Mouse (Mus musculus): Measurements from ENCODE around the gene Acly. TPM values are rescaled to one million over a fixed set of nuclear protein-coding genes. Genes with fewer than 3 reads are reported as not detected.

The Acly gene
- polyA plus RNA-seq, 1 experiment from 2014 or later: 377 TPM

DNA sequence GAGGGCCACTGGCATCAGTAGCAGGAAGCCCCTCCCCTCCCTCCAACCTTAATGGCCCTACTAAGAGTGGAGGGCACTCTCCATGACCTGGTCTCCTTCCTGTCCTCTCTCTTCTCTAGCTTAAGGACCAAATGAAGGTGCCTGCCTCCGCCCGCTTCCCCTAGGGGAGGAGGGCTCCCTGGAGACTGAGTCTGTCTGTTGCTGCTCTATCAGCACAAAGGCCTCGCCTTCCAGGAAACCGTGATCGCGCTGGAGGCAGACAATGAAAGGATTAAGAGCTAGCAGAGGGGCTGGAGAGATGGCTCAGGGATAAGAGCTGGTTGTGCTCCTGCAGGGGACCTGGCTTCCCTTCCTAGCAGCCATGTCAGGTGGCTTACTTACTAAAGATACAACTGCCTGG, 26.5 kb downstream of the Acly start:
- no peak for ATAC-seq (ENCODE audit: low FRiP score, low read depth)
- Histone ChIP-seq H3K27me3 (replicated peaks) (no peaks in the 10 kb centered on the region), H3K9me3 (no peaks in the 10 kb centered on the region), H3K4me1 (no peaks in the 10 kb centered on the region), H3K9ac (no peak overlapping the region), H3K27ac (no peak overlapping the region), H3K4me3 (no peak overlapping the region), H3K4me2 (replicated peaks) (no peak overlapping the region), H3K36me3 (peaks cover 96% of the 10 kb centered on the region)
- 49% methylated on average over 6 of the region's 6 CpGs for WGBS

DNA sequence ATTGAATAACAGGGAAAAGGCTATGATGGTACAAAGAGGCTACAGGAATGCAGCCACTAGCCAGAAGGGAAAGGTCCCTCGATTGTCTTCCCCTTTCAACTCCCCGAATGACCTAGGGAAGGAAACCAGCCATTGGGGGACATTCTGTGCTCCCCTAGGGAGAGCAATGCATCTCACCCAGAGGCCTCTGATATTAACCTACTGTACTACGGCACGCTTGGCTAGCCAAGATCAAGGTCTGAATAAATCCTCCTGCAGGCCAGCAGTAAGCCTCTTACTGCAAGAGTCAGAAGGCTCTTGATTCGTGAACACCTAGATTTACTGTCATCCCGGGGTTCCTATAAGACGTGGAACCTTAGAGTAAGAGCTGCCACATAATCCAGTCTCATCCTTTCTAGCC, 27.1 kb downstream of the Acly start:
- Histone ChIP-seq H3K27me3 (replicated peaks) (no peaks in the 10 kb centered on the region), H3K9me3 (no peaks in the 10 kb centered on the region), H3K27ac (no peak overlapping the region), H3K4me3 (no peak overlapping the region), H3K4me1 (no peaks in the 10 kb centered on the region), H3K4me2 (replicated peaks) (no peak overlapping the region), H3K36me3 (peaks cover 96% of the 10 kb centered on the region), H3K9ac (no peak overlapping the region)
- WGBS: 82% methylated on average over 7 of the region's 7 CpGs
- no peak for ATAC-seq (ENCODE audit: low FRiP score, low read depth)

- Histone ChIP-seq H3K27ac (no peak overlapping the region), H3K9ac (no peak overlapping the region), H3K27me3 (replicated peaks) (no peaks in the 10 kb centered on the region), H3K4me3 (no peak overlapping the region), H3K4me2 (replicated peaks) (no peak overlapping the region), H3K9me3 (no peaks in the 10 kb centered on the region), H3K36me3 (peaks cover 96% of the 10 kb centered on the region), H3K4me1 (no peaks in the 10 kb centered on the region)
- ATAC-seq (ENCODE audit: low FRiP score, low read depth): no peak
- 89% methylated on average over 3 of the region's 3 CpGs for WGBS
Observed at GRCm38 (mm10) chr11:100500241-100500640, 27.6 kb downstream of the Acly start.

DNA sequence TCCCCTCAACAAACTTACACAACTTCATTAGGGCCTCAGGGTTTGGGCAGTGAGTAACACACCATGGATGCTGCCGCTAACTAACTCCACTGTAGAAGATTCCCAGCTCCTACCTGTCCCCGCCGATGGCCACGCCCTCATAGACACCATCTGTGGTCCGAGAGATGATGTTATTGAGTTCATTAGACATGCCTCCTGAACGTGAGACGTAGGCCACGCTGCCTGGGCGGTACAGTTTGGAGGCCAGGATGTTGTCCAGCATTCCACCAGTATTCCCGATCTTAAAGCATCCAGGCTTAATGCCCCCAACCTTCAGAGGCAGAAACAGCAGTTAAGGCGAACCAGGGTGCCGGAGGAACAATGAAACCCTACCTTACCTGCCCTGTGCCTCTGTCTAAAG, 34.0 kb downstream of the Acly start:
- 94% methylated on average over 12 of the region's 12 CpGs for WGBS
- H3K4me3 ChIP-seq: no peak overlapping the region
- H3K27ac ChIP-seq: no peak overlapping the region
- no peak for ATAC-seq (ENCODE audit: low FRiP score, low read depth)
- H3K4me1 ChIP-seq: no peaks in the 10 kb centered on the region
- no peak overlapping the region for H3K4me2 ChIP-seq (replicated peaks)
- H3K9me3 ChIP-seq: no peaks in the 10 kb centered on the region
- no peak overlapping the region for H3K9ac ChIP-seq
- H3K36me3 ChIP-seq: peaks cover 96% of the 10 kb centered on the region
- no peaks in the 10 kb centered on the region for H3K27me3 ChIP-seq (replicated peaks)

DNA sequence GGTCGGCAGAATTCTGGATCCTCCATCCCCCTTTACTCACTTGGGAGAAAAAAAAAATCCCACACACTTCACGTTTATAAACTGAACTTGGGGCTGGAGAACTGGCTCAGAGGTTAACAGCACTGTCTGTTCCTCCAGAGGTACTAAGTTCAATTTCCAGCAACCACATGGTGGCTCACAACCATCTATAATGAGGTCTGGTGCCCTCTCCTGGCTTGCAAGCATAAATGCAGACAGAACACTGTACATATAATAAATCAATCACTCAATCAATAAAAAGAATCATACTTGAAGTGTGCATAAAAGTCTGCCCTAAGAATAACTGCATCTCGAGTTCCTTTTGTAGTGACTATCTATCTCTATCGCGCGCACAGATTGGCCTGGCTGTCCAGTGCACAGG, 36.8 kb downstream of the Acly start:
- WGBS: 91% methylated on average over 6 of the region's 6 CpGs
- Histone ChIP-seq H3K27ac (no peak overlapping the region), H3K4me3 (no peak overlapping the region), H3K9me3 (no peaks in the 10 kb centered on the region), H3K36me3 (peaks cover 95% of the 10 kb centered on the region), H3K4me2 (replicated peaks) (no peak overlapping the region), H3K4me1 (no peaks in the 10 kb centered on the region), H3K9ac (no peak overlapping the region), H3K27me3 (replicated peaks) (no peaks in the 10 kb centered on the region)
- ATAC-seq (ENCODE audit: low FRiP score, low read depth): no peak

DNA sequence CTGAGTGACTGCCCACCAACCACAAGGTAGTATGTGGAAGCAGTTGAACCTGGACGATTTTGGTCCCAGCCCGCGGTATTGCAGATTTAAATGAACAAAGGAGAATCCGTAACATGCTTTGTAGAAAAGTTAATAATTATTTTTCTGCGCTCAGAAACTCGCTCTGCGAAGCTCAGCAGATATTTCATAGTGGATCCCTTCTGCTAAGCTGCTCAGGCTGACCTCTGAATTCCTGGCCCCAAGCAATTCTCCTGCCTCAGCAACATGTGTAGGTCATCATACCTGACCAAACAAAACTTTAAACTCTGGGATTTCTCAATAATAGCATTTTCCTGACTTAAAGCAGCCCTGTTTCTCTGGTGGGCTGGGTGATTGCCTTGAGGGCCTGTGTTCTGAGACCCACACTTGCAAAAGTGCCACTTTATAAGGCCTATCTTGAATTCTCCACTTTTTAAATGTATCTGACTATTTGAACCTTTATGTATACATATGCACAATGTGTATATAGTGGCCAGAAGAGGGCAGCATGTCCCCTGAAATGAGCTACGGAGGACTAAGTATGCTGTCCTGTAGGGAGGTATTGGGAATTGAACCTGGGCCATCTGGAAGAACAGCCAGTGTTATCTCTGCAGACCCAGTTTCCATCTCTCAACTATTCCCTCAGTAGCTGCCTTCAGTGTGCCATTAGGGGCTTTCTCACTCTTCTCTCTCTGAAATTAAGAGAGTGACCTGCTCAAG, 41.8 kb downstream of the Acly start:
- Histone ChIP-seq H3K9ac (no peak overlapping the region), H3K36me3 (peaks cover 99% of the 10 kb centered on the region), H3K4me2 (replicated peaks) (no peak overlapping the region), H3K27ac (no peak overlapping the region), H3K4me3 (no peak overlapping the region), H3K9me3 (no peaks in the 10 kb centered on the region), H3K27me3 (replicated peaks) (no peaks in the 10 kb centered on the region), H3K4me1 (no peaks in the 10 kb centered on the region)
- 88% methylated on average over 8 of the region's 8 CpGs for WGBS
- ATAC-seq (ENCODE audit: low FRiP score, low read depth): no peak

DNA sequence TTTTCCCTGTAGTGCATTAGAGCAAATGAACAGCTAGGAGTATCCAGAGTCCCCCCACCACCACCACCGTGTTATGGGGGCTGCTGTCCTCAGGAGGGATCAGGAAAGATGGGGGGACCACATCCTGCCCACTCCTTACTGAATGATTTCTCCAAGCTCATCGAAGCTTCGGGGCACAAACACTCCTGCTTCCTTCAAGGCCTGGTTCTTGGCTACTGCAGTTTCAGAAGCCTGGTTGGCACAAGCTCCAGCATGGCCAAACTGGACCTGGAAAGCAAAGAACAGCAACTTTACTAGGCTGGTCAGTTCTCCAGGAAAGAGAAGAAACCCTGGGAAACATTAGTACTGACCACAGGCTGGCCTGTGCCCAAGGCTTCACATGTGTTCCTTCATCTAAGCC, 43.3 kb downstream of the Acly start:
- Histone ChIP-seq H3K27ac (no peak overlapping the region), H3K9ac (no peak overlapping the region), H3K4me1 (no peaks in the 10 kb centered on the region), H3K36me3 (peaks cover 99% of the 10 kb centered on the region), H3K9me3 (no peaks in the 10 kb centered on the region), H3K4me3 (no peak overlapping the region), H3K4me2 (replicated peaks) (no peak overlapping the region), H3K27me3 (replicated peaks) (no peaks in the 10 kb centered on the region)
- no peak for ATAC-seq (ENCODE audit: low FRiP score, low read depth)
- WGBS: 94% methylated on average over 3 of the region's 3 CpGs

DNA sequence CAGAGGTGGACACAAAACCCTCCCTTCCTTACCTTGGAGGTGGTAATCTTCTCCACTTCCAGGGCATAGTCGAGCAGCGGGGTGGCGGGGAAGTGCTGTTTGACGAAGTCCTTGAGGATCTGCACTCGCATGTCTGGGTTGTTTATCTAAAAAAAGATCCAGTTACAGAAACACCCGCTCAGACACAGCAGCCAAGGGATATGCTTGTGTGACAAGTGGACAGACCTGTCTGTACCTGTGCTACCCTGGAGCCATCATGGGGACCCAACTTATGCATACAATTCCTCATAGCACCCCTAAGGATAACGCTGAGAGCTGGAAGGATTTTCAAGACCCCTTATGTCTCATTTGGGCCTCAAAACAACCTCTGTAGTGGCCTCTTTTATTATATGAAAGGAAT, 48.6 kb downstream of the Acly start:
- Histone ChIP-seq H3K27me3 (replicated peaks) (no peaks in the 10 kb centered on the region), H3K4me2 (replicated peaks) (no peak overlapping the region), H3K4me1 (no peaks in the 10 kb centered on the region), H3K4me3 (no peak overlapping the region), H3K9ac (no peak overlapping the region), H3K9me3 (no peaks in the 10 kb centered on the region), H3K36me3 (peaks cover 84% of the 10 kb centered on the region), H3K27ac (no peak overlapping the region)
- ATAC-seq (ENCODE audit: low FRiP score, low read depth): no peak
- 92% methylated on average over 7 of the region's 7 CpGs for WGBS

DNA sequence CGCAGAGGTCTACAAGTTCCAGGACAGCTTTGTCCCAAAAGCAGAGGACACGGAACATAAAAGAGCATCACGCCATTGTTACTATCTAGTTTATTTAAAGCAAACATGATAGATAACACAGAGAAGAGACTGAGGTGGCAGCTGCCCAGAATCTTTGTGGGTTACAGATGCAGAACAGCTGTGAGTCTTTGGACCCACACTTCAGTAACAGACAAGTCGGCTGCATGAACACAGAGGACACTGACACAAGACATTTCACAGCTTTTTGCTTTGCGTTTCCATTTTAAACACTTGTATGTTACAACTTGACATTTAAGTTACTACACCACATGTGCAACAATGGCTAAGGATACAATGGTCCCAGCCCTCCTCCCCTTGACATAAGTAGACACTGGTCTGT, 51.5 kb downstream of the Acly start:
- Histone ChIP-seq H3K36me3 (peaks cover 55% of the 10 kb centered on the region), H3K9ac (no peak overlapping the region), H3K4me1 (peaks cover under 1% of the 10 kb centered on the region), H3K4me3 (no peak overlapping the region), H3K9me3 (no peaks in the 10 kb centered on the region), H3K27ac (no peak overlapping the region), H3K4me2 (replicated peaks) (no peak overlapping the region), H3K27me3 (replicated peaks) (no peaks in the 10 kb centered on the region)
- ATAC-seq (ENCODE audit: low FRiP score, low read depth): no peak
- 92% methylated on average over 5 of the region's 5 CpGs for WGBS

DNA sequence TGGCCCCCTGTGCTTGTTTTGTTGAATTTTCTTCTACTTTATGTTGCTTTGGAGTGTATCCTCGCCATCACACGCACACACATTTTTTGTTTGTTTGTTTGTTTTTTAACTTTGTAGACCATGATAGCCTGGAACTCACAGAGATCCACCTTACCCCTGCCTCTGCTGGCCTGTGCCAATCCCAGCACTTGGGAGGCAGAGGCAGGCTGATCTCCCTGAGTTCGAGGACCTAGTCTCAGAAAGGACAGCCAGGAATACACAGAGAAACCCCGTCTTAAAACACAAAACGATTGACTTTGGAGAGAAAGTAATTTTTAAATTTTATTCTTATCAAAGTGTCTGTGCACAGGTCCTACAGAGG, 54.9 kb downstream of the Acly start:
- ATAC-seq (ENCODE audit: low FRiP score, low read depth): peak; percentile 34; the same call in 1 of the 2 replicates
- Histone ChIP-seq H3K9ac (no peak overlapping the region), H3K9me3 (no peaks in the 10 kb centered on the region), H3K4me3 (0 out of 2 replicates have a peak overlapping the region, but pooled peaks have one; percentile 96), H3K36me3 (peaks cover 22% of the 10 kb centered on the region), H3K4me2 (replicated peaks) (peak overlapping the region; percentile 85), H3K27me3 (replicated peaks) (no peaks in the 10 kb centered on the region), H3K27ac (no peak overlapping the region), H3K4me1 (peaks cover 18% of the 10 kb centered on the region)
- WGBS: 34% methylated on average over 5 of the region's 5 CpGs

- H3K4me3 ChIP-seq: peak within 1 kb of the TSS; percentile 96
- peaks cover 18% of the 10 kb centered on the region for H3K36me3 ChIP-seq
- H3K4me2 ChIP-seq (replicated peaks): peak within 1 kb of the TSS; percentile 85
- H3K9ac ChIP-seq: peak within 1 kb of the TSS; percentile 92
- WGBS: under 1% methylated on average over 83 of the region's 83 CpGs
- no peaks in the 10 kb centered on the region for H3K9me3 ChIP-seq
- H3K27ac ChIP-seq: peak within 1 kb of the TSS; percentile 64; the same call in 1 of the 2 replicates
- peaks cover 18% of the 10 kb centered on the region for H3K4me1 ChIP-seq
- ATAC-seq (ENCODE audit: low FRiP score, low read depth): peak; percentile 88
- no peaks in the 10 kb centered on the region for H3K27me3 ChIP-seq (replicated peaks)
Observed at GRCm38 (mm10) chr11:100472197-100472934, 55.4 kb downstream of the Acly start, which contains the start of gene Klhl11. Klhl11 (minus strand) TSS chr11:100472741.

- peak overlapping the region; percentile 85 for H3K4me2 ChIP-seq (replicated peaks)
- H3K9me3 ChIP-seq: no peaks in the 10 kb centered on the region
- H3K4me3 ChIP-seq: peak overlapping the region; percentile 96
- peak overlapping the region; percentile 64; the same call in 1 of the 2 replicates for H3K27ac ChIP-seq
- H3K4me1 ChIP-seq: peaks cover 18% of the 10 kb centered on the region
- peak overlapping the region; percentile 92 for H3K9ac ChIP-seq
- ATAC-seq (ENCODE audit: low FRiP score, low read depth): peak; percentile 22; the same call in 1 of the 2 replicates
- no peaks in the 10 kb centered on the region for H3K27me3 ChIP-seq (replicated peaks)
- H3K36me3 ChIP-seq: peaks cover 16% of the 10 kb centered on the region
- 6% methylated on average over 30 of the region's 30 CpGs for WGBS
Observed at GRCm38 (mm10) chr11:100471352-100472196, 56.2 kb downstream of the Acly start.
